Mouse (Mus musculus): ENCODE measurements around the gene Lrig1. TPM values are rescaled to one million over a fixed set of nuclear protein-coding genes. Genes with fewer than 3 reads are reported as not detected.

The Lrig1 gene
- total and polyA plus RNA-seq, 2 experiments from 2014 or later, result 10.7 to 53.3 TPM

GRCm38 (mm10) chr6:94709832-94710231 is 9.9 kb upstream of the Lrig1 start:
- Histone ChIP-seq H3K4me1 (ENCODE audit: insufficient read depth) (no peaks in the 10 kb centered on the region), H3K27me3 (ENCODE audit: insufficient read depth, low read length) (no peaks in the 10 kb centered on the region), H3K9ac (no peak overlapping the region), H3K4me3 (ENCODE audit: low read depth, low read length) (no peak overlapping the region), H3K4me2 (ENCODE audit: low read depth) (no peak overlapping the region), H3K36me3 (ENCODE audit: insufficient read depth) (no peaks in the 10 kb centered on the region), H3K27ac (ENCODE audit: low read depth, low read length) (no peak overlapping the region), H3K9me3 (ENCODE audit: low read length) (no peaks in the 10 kb centered on the region)
- TF ChIP-seq CTCF (IDR thresholded peaks at IDR 0.05; ENCODE audit: low read depth), result no peak
- ATAC-seq (no peak), DNase-seq (no peak)
- WGBS, result 72% methylated on average over 3 of the region's 3 CpGs

- TF ChIP-seq CTCF (IDR thresholded peaks at IDR 0.05; ENCODE audit: low read depth), result no peak
- WGBS, result 78% methylated on average over 1 of the region's 1 CpGs
- no peak overlapping the region for H3K27ac ChIP-seq (ENCODE audit: low read depth, low read length)
- H3K4me3 ChIP-seq (ENCODE audit: low read depth, low read length), result no peak overlapping the region
- H3K27me3 ChIP-seq (ENCODE audit: insufficient read depth, low read length), result no peaks in the 10 kb centered on the region
- H3K4me2 ChIP-seq (ENCODE audit: low read depth), result no peak overlapping the region
- ATAC-seq (no peak), DNase-seq (no peak)
- no peaks in the 10 kb centered on the region for H3K4me1 ChIP-seq (ENCODE audit: insufficient read depth)
- no peaks in the 10 kb centered on the region for H3K9me3 ChIP-seq (ENCODE audit: low read length)
- H3K36me3 ChIP-seq (ENCODE audit: insufficient read depth), result no peaks in the 10 kb centered on the region
- no peak overlapping the region for H3K9ac ChIP-seq
These were observed 9.2 kb upstream of the Lrig1 start for GRCm38 (mm10) chr6:94709150-94709549.

GRCm38 (mm10) chr6:94707254-94707653 is 7.3 kb upstream of the Lrig1 start:
- Histone ChIP-seq H3K4me3 (ENCODE audit: low read depth, low read length) (no peak overlapping the region), H3K36me3 (ENCODE audit: insufficient read depth) (no peaks in the 10 kb centered on the region), H3K9me3 (ENCODE audit: low read length) (no peaks in the 10 kb centered on the region), H3K27ac (ENCODE audit: low read depth, low read length) (no peak overlapping the region), H3K27me3 (ENCODE audit: insufficient read depth, low read length) (no peaks in the 10 kb centered on the region), H3K9ac (no peak overlapping the region), H3K4me2 (ENCODE audit: low read depth) (no peak overlapping the region), H3K4me1 (ENCODE audit: insufficient read depth) (no peaks in the 10 kb centered on the region)
- DNase-seq (no peak), ATAC-seq (no peak)
- TF ChIP-seq CTCF (IDR thresholded peaks at IDR 0.05; ENCODE audit: low read depth), result no peak
- WGBS, result 91% methylated on average over 5 of the region's 5 CpGs

GRCm38 (mm10) chr6:94705931-94706330 is 6.0 kb upstream of the Lrig1 start:
- no peak for TF ChIP-seq CTCF (IDR thresholded peaks at IDR 0.05; ENCODE audit: low read depth)
- Histone ChIP-seq H3K36me3 (ENCODE audit: insufficient read depth) (no peaks in the 10 kb centered on the region), H3K4me2 (ENCODE audit: low read depth) (no peak overlapping the region), H3K9ac (no peak overlapping the region), H3K4me3 (ENCODE audit: low read depth, low read length) (no peak overlapping the region), H3K27ac (ENCODE audit: low read depth, low read length) (no peak overlapping the region), H3K4me1 (ENCODE audit: insufficient read depth) (peaks cover 5% of the 10 kb centered on the region; the same call in 1 of the 2 replicates), H3K27me3 (ENCODE audit: insufficient read depth, low read length) (no peaks in the 10 kb centered on the region), H3K9me3 (ENCODE audit: low read length) (no peaks in the 10 kb centered on the region)
- DNase-seq (no peak), ATAC-seq (no peak)
- WGBS, result 61% methylated on average over 1 of the region's 1 CpGs

- Histone ChIP-seq H3K4me1 (ENCODE audit: insufficient read depth) (peaks cover 8% of the 10 kb centered on the region; the same call in 1 of the 2 replicates), H3K9me3 (ENCODE audit: low read length) (no peaks in the 10 kb centered on the region), H3K36me3 (ENCODE audit: insufficient read depth) (no peaks in the 10 kb centered on the region), H3K9ac (no peak overlapping the region), H3K27ac (ENCODE audit: low read depth, low read length) (no peak overlapping the region), H3K4me3 (ENCODE audit: low read depth, low read length) (no peak overlapping the region), H3K27me3 (ENCODE audit: insufficient read depth, low read length) (no peaks in the 10 kb centered on the region), H3K4me2 (ENCODE audit: low read depth) (no peak overlapping the region)
- 93% methylated on average over 6 of the region's 6 CpGs for WGBS
- DNase-seq (no peak), ATAC-seq (no peak)
- TF ChIP-seq CTCF (IDR thresholded peaks at IDR 0.05; ENCODE audit: low read depth), result no peak
These were observed 3.0 kb upstream of the Lrig1 start for GRCm38 (mm10) chr6:94702993-94703392.

- Histone ChIP-seq H3K4me1 (ENCODE audit: insufficient read depth) (peaks cover 8% of the 10 kb centered on the region; the same call in 1 of the 2 replicates), H3K4me2 (ENCODE audit: low read depth) (peak overlapping the region; percentile 88), H3K4me3 (ENCODE audit: low read depth, low read length) (peak overlapping the region; percentile 81), H3K9ac (no peak overlapping the region), H3K27ac (ENCODE audit: low read depth, low read length) (no peak overlapping the region), H3K27me3 (ENCODE audit: insufficient read depth, low read length) (no peaks in the 10 kb centered on the region), H3K36me3 (ENCODE audit: insufficient read depth) (no peaks in the 10 kb centered on the region), H3K9me3 (ENCODE audit: low read length) (no peaks in the 10 kb centered on the region)
- 4% methylated on average over 18 of the region's 18 CpGs for WGBS
- DNase-seq (no peak), ATAC-seq (no peak)
- TF ChIP-seq CTCF (IDR thresholded peaks at IDR 0.05; ENCODE audit: low read depth), result peak; percentile 18; the same call in 1 of the 2 replicates
These were observed 1.1 kb upstream of the Lrig1 start for GRCm38 (mm10) chr6:94701071-94701470.

- H3K4me3 ChIP-seq (ENCODE audit: low read depth, low read length), result peak overlapping the region; percentile 81
- no peak overlapping the region for H3K27ac ChIP-seq (ENCODE audit: low read depth, low read length)
- H3K4me1 ChIP-seq (ENCODE audit: insufficient read depth), result peaks cover 8% of the 10 kb centered on the region; the same call in 1 of the 2 replicates
- no peaks in the 10 kb centered on the region for H3K9me3 ChIP-seq (ENCODE audit: low read length)
- under 1% methylated on average over 8 of the region's 8 CpGs for WGBS
- H3K27me3 ChIP-seq (ENCODE audit: insufficient read depth, low read length), result no peaks in the 10 kb centered on the region
- no peaks in the 10 kb centered on the region for H3K36me3 ChIP-seq (ENCODE audit: insufficient read depth)
- ATAC-seq (no peak), DNase-seq (no peak)
- peak overlapping the region; percentile 88 for H3K4me2 ChIP-seq (ENCODE audit: low read depth)
- TF ChIP-seq CTCF (IDR thresholded peaks at IDR 0.05; ENCODE audit: low read depth), result no peak
- no peak overlapping the region for H3K9ac ChIP-seq
These were observed 654 bp upstream of the Lrig1 start for GRCm38 (mm10) chr6:94700612-94701011.

Measured in forebrain, postnatal 0 days (tissue).